Mouse (Mus musculus) gastrocnemius, adult 2 months (tissue): ENCODE results near the gene Srxn1. TPM values are rescaled to one million over a fixed set of nuclear protein-coding genes. Genes with fewer than 3 reads are reported as not detected.

ENCODE experiments used
- DNase-seq: peaks from one replicate; pipeline ENCODE4 v3.0.0; 2022
- H3K27ac ChIP-seq: fragments of 200-600 bp; 2 replicates; pipeline ENCODE4 v1.8.1; 2022; ENCODE audit warnings: mild to moderate bottlenecking
- H3K4me3 ChIP-seq: fragments of 200-600 bp; 2 replicates; pipeline ENCODE4 v1.8.1; 2022; ENCODE audit warnings: mild to moderate bottlenecking, moderate library complexity
- CTCF ChIP-seq: fragments of 200-600 bp; IDR thresholded peaks from 2 replicates; pipeline ENCODE4 v1.8.1; 2022; ENCODE audit warnings: antibody characterized with exemption, mild to moderate bottlenecking, moderate library complexity
- intact Hi-C: fragments of 180-260 bp; cut with DNase I; formaldehyde crosslinking; loops from one replicate; pipeline ENCODE4 v1.15.1; 2025
- total RNA-seq, 2 experiments: library from RNA; stranded (reverse); gene quantifications; 2 replicates each; pipeline ENCODE4 v1.2.3; 2021

Srxn1 gene
- total RNA-seq, 2 experiments from 2014 or later = 24.3 to 28.7 TPM

- Histone ChIP-seq H3K4me3 (no peak overlapping the region), H3K27ac (peak overlapping the region; percentile 89)
- TF ChIP-seq CTCF = no peak
- DNase-seq = peak; percentile 59
- intact Hi-C loops = loop anchor here (2.0 kb wide), 1 partner anchor 26 kb away; no protein-coding TSS in a partner anchor
These were observed 45.1 kb downstream of the Srxn1 start for GRCm38 (mm10) chr2:152150373-152150772.

- no peak for DNase-seq
- intact Hi-C loops = no loop called here
- Histone ChIP-seq H3K27ac (no peak overlapping the region), H3K4me3 (no peak overlapping the region)
- no peak for TF ChIP-seq CTCF
These were observed 48.0 kb downstream of the Srxn1 start for GRCm38 (mm10) chr2:152153361-152153760.

- intact Hi-C loops = no loop called here
- no peak overlapping the region for H3K4me3 ChIP-seq
- no peak for TF ChIP-seq CTCF
- peak overlapping the region; percentile 69 for H3K27ac ChIP-seq
- DNase-seq = peak; percentile 83
These were observed 50.3 kb downstream of the Srxn1 start for GRCm38 (mm10) chr2:152155414-152156208.

- no peak overlapping the region for H3K4me3 ChIP-seq
- H3K27ac ChIP-seq = peak overlapping the region; percentile 69
- intact Hi-C loops = no loop called here
- no peak for TF ChIP-seq CTCF
- DNase-seq = no peak
These were observed 51.2 kb downstream of the Srxn1 start for GRCm38 (mm10) chr2:152156471-152156870.

GRCm38 (mm10) chr2:152159487-152159886 lies 54.2 kb downstream of the Srxn1 start:
- intact Hi-C loops = no loop called here
- no peak overlapping the region for H3K4me3 ChIP-seq
- no peak for TF ChIP-seq CTCF
- no peak for DNase-seq
- no peak overlapping the region for H3K27ac ChIP-seq

Other genes with a start within 250 kb of the Srxn1 start
- gene Angpt4, start 194.3 kb upstream of the Srxn1 start, total RNA-seq = under 1 TPM in 1 of 2 experiments, not detected in 1; 0.20 TPM
- gene Fam110a, start 125.3 kb upstream of the Srxn1 start, total RNA-seq = 1 to 10 TPM; 1.8 to 2.6 TPM
- gene Slc52a3, start 109.0 kb upstream of the Srxn1 start, total RNA-seq = 1 to 10 TPM in 1 of 2 experiments, under 1 TPM in 1; 0.69 to 1.6 TPM
- gene Scrt2, start 24.0 kb upstream of the Srxn1 start, total RNA-seq = not detected
- gene Tcf15, start 38.0 kb downstream of the Srxn1 start, total RNA-seq = 10 to 100 TPM; 14.9 to 22.8 TPM
- gene Csnk2a1, start 121.3 kb downstream of the Srxn1 start, total RNA-seq = 100 to 1,000 TPM in 1 of 2 experiments, 10 to 100 TPM in 1; 91.1 to 102 TPM
- gene Tbc1d20, start 188.3 kb downstream of the Srxn1 start, total RNA-seq = 10 to 100 TPM; 26.4 to 27.8 TPM
- gene Rbck1, start 227.1 kb downstream of the Srxn1 start, total RNA-seq = 10 to 100 TPM; 27.0 to 31.1 TPM
- 1 to 10 TPM; 1.2 to 1.4 TPM for gene Trib3, start 238.5 kb downstream of the Srxn1 start, total RNA-seq